ENCODE assay signal across 24 mouse cellular contexts in genomic region chr12:103292366-103292765, GRCm38 (mm10). TPM values are rescaled to one million over a fixed set of nuclear protein-coding genes. Genes with fewer than 3 reads are reported as not detected.
"Had no signal": no experiment of that assay in that cellular context is flagged by ENCODE, and none has a peak within 500 bp of the region (broad histone marks: within the 10 kb centered on the region; RNA-seq: fewer than 3 reads in every experiment).

No protein-coding gene starts in this region.

- DNase-seq: lung, adult 18-20 months; lung, embryonic 14.5 days; lung, postnatal 10 days; lung, postnatal 4 days; midbrain, embryonic 14.5 days; retina, postnatal 1 day; right cerebral cortex, adult 18-20 months; right cerebral cortex, postnatal 25 days; right cerebral cortex, postnatal 4 days; spleen, adult 18-20 months had no signal

- H3K9ac ChIP-seq: liver, embryonic 14.5 days; lung, embryonic 14.5 days; midbrain, embryonic 12.5 days; neural tube, embryonic 13.5 days; neural tube, embryonic 15.5 days had no signal

- H3K27me3 ChIP-seq: midbrain, embryonic 12.5 days; neural tube, embryonic 13.5 days; neural tube, embryonic 15.5 days had no signal

- H3K4me3 ChIP-seq: midbrain, embryonic 10.5 days; midbrain, embryonic 12.5 days; myocyte; neural tube, embryonic 13.5 days; neural tube, embryonic 15.5 days had no signal

- H3K36me3 ChIP-seq: midbrain, embryonic 10.5 days; midbrain, embryonic 12.5 days; neural tube, embryonic 13.5 days; neural tube, embryonic 15.5 days had no signal

- H3K9me3 ChIP-seq: midbrain, embryonic 10.5 days; midbrain, embryonic 12.5 days; neural tube, embryonic 13.5 days; neural tube, embryonic 15.5 days had no signal

- H3K27ac ChIP-seq: liver, embryonic 14.5 days; midbrain, embryonic 12.5 days; neural tube, embryonic 13.5 days; neural tube, embryonic 15.5 days had no signal

- H3K4me2 ChIP-seq: lung, embryonic 14.5 days; midbrain, embryonic 12.5 days; neural tube, embryonic 13.5 days; neural tube, embryonic 15.5 days had no signal

- ATAC-seq: midbrain, embryonic 16.5 days had no signal

RNA-seq across cellular contexts. Expression of gene Fam181a, which starts 18.4 kb away (rescaled TPM):
- total RNA-seq: megakaryocyte, adult 5-6 weeks; megakaryocyte-erythroid progenitor cell, adult 5-6 weeks had no signal
- polyA plus RNA-seq: liver, embryonic 14.5 days; liver, embryonic 16.5 days; lung, embryonic 16.5 days; myocyte; small intestine, adult 2 months; stomach, embryonic 14.5 days; stomach, embryonic 16.5 days had no signal

RNA-seq across cellular contexts. Expression of gene Prima1, which starts 50.4 kb away (rescaled TPM):
- total RNA-seq: megakaryocyte, adult 5-6 weeks; megakaryocyte-erythroid progenitor cell, adult 5-6 weeks had no signal
- polyA plus RNA-seq: liver, embryonic 14.5 days; liver, embryonic 16.5 days; lung, embryonic 14.5 days; myocyte had no signal
